Mouse (Mus musculus) stomach, postnatal 0 days (tissue): ENCODE measurements around the gene Col23a1.

Experiments used
- CTCF ChIP-seq: IDR thresholded peaks from 2 replicates; pipeline ENCODE4 v1.5.1; 2016; ENCODE audit warnings: antibody characterized with exemption, low read depth, mild to moderate bottlenecking, moderate library complexity
- EP300 ChIP-seq: optimal IDR thresholded peaks from 2 replicates; pipeline ENCODE3; 2016; ENCODE audit warnings: antibody characterized with exemption

DNA sequence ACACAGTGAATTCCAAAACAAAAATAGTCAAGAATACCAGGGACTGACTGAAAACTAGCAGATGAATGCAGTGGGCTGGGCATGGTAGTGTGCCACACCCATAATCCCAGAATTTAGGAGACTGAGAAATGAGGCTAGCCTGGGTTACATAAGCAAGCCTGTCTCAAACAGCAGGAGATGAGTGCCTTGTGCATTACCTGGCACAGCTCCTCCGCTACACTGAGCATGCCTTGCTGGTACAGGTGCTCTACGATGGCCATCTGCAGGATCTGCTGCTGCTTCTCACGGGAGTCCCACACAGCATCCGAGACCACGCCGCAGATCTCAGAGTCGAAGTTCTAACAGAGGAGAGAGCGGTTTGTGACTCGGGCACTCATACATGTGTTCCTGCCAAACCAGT is 337.7 kb downstream of the Col23a1 start:
- no peak for TF ChIP-seq CTCF
- no peak for TF ChIP-seq EP300
